Mouse (Mus musculus) heart, postnatal 0 days (tissue): ENCODE data around the gene Il19. TPM values are rescaled to one million over a fixed set of nuclear protein-coding genes. Genes with fewer than 3 reads are reported as not detected.

ENCODE experiments used
- ATAC-seq: fragments of 200-750 bp; cut with Nextera tagmentation; 2 replicates; pipeline ENCODE4 v1.8.0; 2017; ENCODE audit warnings: low read depth, moderate number of reproducible peaks, moderate library complexity; ENCODE audit not compliant: insufficient read depth
- DNase-seq: peaks from one replicate; pipeline ENCODE4 v3.0.0-alpha.2; 2016; ENCODE audit warnings: low spot score
- H3K27ac ChIP-seq: fragments of 300-500 bp; sonication (generic); 2 replicates; pipeline ENCODE4 v1.5.1; 2014; ENCODE audit warnings: low read depth, mild to moderate bottlenecking
- H3K27me3 ChIP-seq: fragments of 300-500 bp; sonication (generic); 2 replicates; pipeline ENCODE4 v1.6.1; 2014; ENCODE audit warnings: low read length, mixed read lengths; ENCODE audit not compliant: control insufficient read depth, insufficient read depth
- H3K36me3 ChIP-seq: fragments of 300-500 bp; sonication (generic); replicated peaks from 2 replicates; pipeline ENCODE4 v1.6.1; 2014; ENCODE audit warnings: low read length, mixed read lengths; ENCODE audit not compliant: control insufficient read depth, insufficient read depth
- H3K4me1 ChIP-seq: fragments of 300-500 bp; sonication (generic); 2 replicates; pipeline ENCODE4 v1.6.1; 2014; ENCODE audit warnings: antibody characterized with exemption; ENCODE audit not compliant: control insufficient read depth, insufficient read depth
- H3K4me2 ChIP-seq: fragments of 300-500 bp; sonication (generic); 2 replicates; pipeline ENCODE4 v1.6.1; 2014; ENCODE audit warnings: low read depth, mild to moderate bottlenecking, low read length, moderate library complexity
- H3K4me3 ChIP-seq: fragments of 300-500 bp; sonication (generic); 2 replicates; pipeline ENCODE4 v1.5.1; 2014; ENCODE audit warnings: low read depth, low read length
- H3K9ac ChIP-seq: fragments of 300-500 bp; sonication (generic); replicated peaks from 2 replicates; pipeline ENCODE4 v1.6.1; 2014; ENCODE audit warnings: low read depth, low read length, mixed read lengths
- H3K9me3 ChIP-seq: fragments of 300-500 bp; sonication (generic); replicated peaks from 2 replicates; pipeline ENCODE4 v1.6.1; 2016; ENCODE audit warnings: low read length; ENCODE audit not compliant: control insufficient read depth
- CTCF ChIP-seq: IDR thresholded peaks from 2 replicates; pipeline ENCODE4 v1.5.1; 2016; ENCODE audit warnings: antibody characterized with exemption, control low read depth, low read depth
- EP300 ChIP-seq: IDR thresholded peaks from 2 replicates; pipeline ENCODE4 v1.6.1; 2016; ENCODE audit warnings: antibody characterized with exemption, low read depth
- WGBS: fragments of 180-500 bp; shearing (Covaris S2); extraction: QIAGEN DNeasy Blood & Tissue Kit; methylation state at CpG from one replicate; pipeline ENCODE4 v1.1.7; 2014; 5-methylcytosine and 5-hydroxymethylcytosine counted together
- polyA plus RNA-seq: library from polyadenylated mRNA; unstranded; fragments of >200 nt; fragmentation: Nextera tagmentation; extraction: Ambion mirVana; gene quantifications from 2 replicates; pipeline ENCODE4 v1.2.1, GENCODE M21; 2015
- total RNA-seq: library from RNA; depleted of rRNA; stranded (reverse); fragments of >200 nt; gene quantifications from 2 replicates; pipeline ENCODE4 v1.2.3, GENCODE M21; 2014; ENCODE audit warnings: low replicate concordance; rRNA removed

Gene Il19
- total and polyA plus RNA-seq, 2 experiments from 2014 or later, result not detected

- no peak overlapping the region for H3K4me2 ChIP-seq
- no peaks in the 10 kb centered on the region for H3K36me3 ChIP-seq
- no peaks in the 10 kb centered on the region for H3K4me1 ChIP-seq
- 72% methylated on average over 9 of the region's 9 CpGs for WGBS
- no peak for ATAC-seq
- DNase-seq, result no peak
- H3K9me3 ChIP-seq, result no peaks in the 10 kb centered on the region
- H3K27ac ChIP-seq, result no peak overlapping the region
- H3K27me3 ChIP-seq, result no peaks in the 10 kb centered on the region
- H3K4me3 ChIP-seq, result no peak overlapping the region
- no peak overlapping the region for H3K9ac ChIP-seq
- TF ChIP-seq EP300 (no peak), CTCF (no peak)
These were observed 46.4 kb downstream of the Il19 start for GRCm38 (mm10) chr1:130893329-130894040.

- 56% methylated on average over 1 of the region's 1 CpGs for WGBS
These were observed 47.5 kb downstream of the Il19 start for GRCm38 (mm10) chr1:130892446-130892845.

GRCm38 (mm10) chr1:130887354-130887753 is 52.6 kb downstream of the Il19 start, which contains the start of gene Il24:
Gene Il24, minus strand, starts transcription at chr1:130887454.
- Histone ChIP-seq H3K4me1 (no peaks in the 10 kb centered on the region), H3K27ac (no peak within 1 kb of the TSS), H3K36me3 (no peaks in the 10 kb centered on the region), H3K4me3 (no peak within 1 kb of the TSS), H3K9ac (no peak within 1 kb of the TSS), H3K27me3 (no peaks in the 10 kb centered on the region), H3K4me2 (no peak within 1 kb of the TSS), H3K9me3 (no peaks in the 10 kb centered on the region)
- TF ChIP-seq EP300 (no peak), CTCF (no peak)
- ATAC-seq (no peak), DNase-seq (no peak)

More at GRCm38 (mm10) chr1:130892446-130892845, 47.5 kb downstream of the Il19 start:
- H3K9me3 ChIP-seq, result no peaks in the 10 kb centered on the region
- no peaks in the 10 kb centered on the region for H3K36me3 ChIP-seq
- no peak overlapping the region for H3K4me2 ChIP-seq
- H3K4me3 ChIP-seq, result no peak overlapping the region
- H3K27me3 ChIP-seq, result no peaks in the 10 kb centered on the region
- ATAC-seq, result no peak
- no peaks in the 10 kb centered on the region for H3K4me1 ChIP-seq
- no peak for DNase-seq
- no peak overlapping the region for H3K27ac ChIP-seq
- H3K9ac ChIP-seq, result no peak overlapping the region
- TF ChIP-seq EP300 (no peak), CTCF (no peak)

GRCm38 (mm10) chr1:130883146-130883545 is 56.8 kb downstream of the Il19 start:
- Histone ChIP-seq H3K9me3 (no peaks in the 10 kb centered on the region), H3K36me3 (no peaks in the 10 kb centered on the region), H3K9ac (no peak overlapping the region), H3K27ac (no peak overlapping the region), H3K4me2 (no peak overlapping the region), H3K27me3 (peaks cover 17% of the 10 kb centered on the region), H3K4me1 (no peaks in the 10 kb centered on the region), H3K4me3 (no peak overlapping the region)
- DNase-seq (no peak), ATAC-seq (no peak)
- 77% methylated on average over 4 of the region's 4 CpGs for WGBS
- TF ChIP-seq CTCF, result no peak
- no peak for TF ChIP-seq EP300

Other genes starting within 250 kb of the Il19 start
- gene Gm29427, start 224.3 kb downstream of the Il19 start, total RNA-seq, result not detected in 2 replicates
- not detected in 2 replicates for gene Gm29427, start 224.3 kb downstream of the Il19 start, polyA plus RNA-seq
- gene Yod1, start 222.8 kb downstream of the Il19 start, total RNA-seq, result 4.6 and 4.9 TPM in 2 replicates
- 6.4 and 6.5 TPM in 2 replicates for gene Yod1, start 222.8 kb downstream of the Il19 start, polyA plus RNA-seq
- gene Pfkfb2, start 210.9 kb downstream of the Il19 start, total RNA-seq, result 19.0 and 19.8 TPM in 2 replicates
- gene Pfkfb2, start 210.9 kb downstream of the Il19 start, polyA plus RNA-seq, result 5.2 and 8.2 TPM in 2 replicates
- 1.8 and 2.3 TPM in 2 replicates for gene AA986860, start 208.1 kb downstream of the Il19 start, total RNA-seq
- gene AA986860, start 208.1 kb downstream of the Il19 start, polyA plus RNA-seq, result 0.30 and 0.48 TPM in 2 replicates
- gene Fcamr, start 139.2 kb downstream of the Il19 start, total RNA-seq, result 2.8 TPM in 1 of 2 replicates, not detected in the other
- gene Fcamr, start 139.2 kb downstream of the Il19 start, polyA plus RNA-seq, result 0.15 and 0.19 TPM in 2 replicates
- gene Pigr, start 113.4 kb downstream of the Il19 start, total RNA-seq, result not detected in 2 replicates
- gene Pigr, start 113.4 kb downstream of the Il19 start, polyA plus RNA-seq, result 0.05 and 0.07 TPM in 2 replicates
- gene Fcmr, start 74.4 kb downstream of the Il19 start, total RNA-seq, result not detected in 2 replicates
- 1.7 and 1.9 TPM in 2 replicates for gene Fcmr, start 74.4 kb downstream of the Il19 start, polyA plus RNA-seq
- gene Il24, start 52.7 kb downstream of the Il19 start, total RNA-seq, result not detected in 2 replicates
- not detected in 2 replicates for gene Il24, start 52.7 kb downstream of the Il19 start, polyA plus RNA-seq
- gene Il20, start 28.7 kb downstream of the Il19 start, total RNA-seq, result not detected in 2 replicates
- not detected in 2 replicates for gene Il20, start 28.7 kb downstream of the Il19 start, polyA plus RNA-seq
- not detected in 2 replicates for gene Il10, start 79.7 kb upstream of the Il19 start, total RNA-seq
- not detected in 2 replicates for gene Il10, start 79.7 kb upstream of the Il19 start, polyA plus RNA-seq
- gene Mapkapk2, start 157.7 kb upstream of the Il19 start, total RNA-seq, result 302 and 348 TPM in 2 replicates
- 62.6 and 69.9 TPM in 2 replicates for gene Mapkapk2, start 157.7 kb upstream of the Il19 start, polyA plus RNA-seq
- 1.3 and 1.4 TPM in 2 replicates for gene Dyrk3, start 198.2 kb upstream of the Il19 start, total RNA-seq
- gene Dyrk3, start 198.2 kb upstream of the Il19 start, polyA plus RNA-seq, result 0.60 and 0.86 TPM in 2 replicates
- 16.6 and 27.0 TPM in 2 replicates for gene Eif2d, start 213.1 kb upstream of the Il19 start, total RNA-seq
- gene Eif2d, start 213.1 kb upstream of the Il19 start, polyA plus RNA-seq, result 38.3 and 39.6 TPM in 2 replicates